Mouse (Mus musculus) hindbrain, embryonic 14.5 days (tissue): ENCODE results near the gene March9. TPM values are rescaled to one million over a fixed set of nuclear protein-coding genes. Genes with fewer than 3 reads are reported as not detected.

Experiments used
- ATAC-seq: fragments of 200-750 bp; cut with Nextera tagmentation; 2 replicates; pipeline ENCODE4 v1.8.0; 2017; ENCODE audit warnings: moderate number of reproducible peaks, mild to moderate bottlenecking, moderate TSS enrichment, moderate library complexity; ENCODE audit not compliant: low FRiP score
- DNase-seq: peaks from one replicate; pipeline ENCODE4 v3.0.0-alpha.2; 2015; ENCODE audit warnings: low spot score
- H3K27ac ChIP-seq: fragments of 300-500 bp; sonication (generic); 2 replicates; pipeline ENCODE4 v1.5.1; 2014; ENCODE audit warnings: mild to moderate bottlenecking, moderate library complexity
- H3K27me3 ChIP-seq: fragments of 300-500 bp; sonication (generic); 2 replicates; pipeline ENCODE4 v1.6.1; 2014; ENCODE audit warnings: mild to moderate bottlenecking, low read length, mixed read lengths; ENCODE audit not compliant: control insufficient read depth, insufficient read depth
- H3K36me3 ChIP-seq: fragments of 300-500 bp; sonication (generic); replicated peaks from 2 replicates; pipeline ENCODE4 v1.6.1; 2014; ENCODE audit not compliant: control insufficient read depth, insufficient read depth
- H3K4me1 ChIP-seq: fragments of 300-500 bp; sonication (generic); replicated peaks from 2 replicates; pipeline ENCODE4 v1.6.1; 2014; ENCODE audit warnings: antibody characterized with exemption, low read length, mixed read lengths; ENCODE audit not compliant: control insufficient read depth, insufficient read depth
- H3K4me2 ChIP-seq: fragments of 300-500 bp; sonication (generic); replicated peaks from 2 replicates; pipeline ENCODE4 v1.6.1; 2014; ENCODE audit warnings: mild to moderate bottlenecking, moderate library complexity
- H3K4me3 ChIP-seq: fragments of 300-500 bp; sonication (generic); replicated peaks from 2 replicates; pipeline ENCODE4 v1.5.1; 2014; ENCODE audit warnings: mild to moderate bottlenecking, low read length
- H3K9ac ChIP-seq: fragments of 300-500 bp; sonication (generic); 2 replicates; pipeline ENCODE4 v1.6.1; 2014
- H3K9me3 ChIP-seq: fragments of 300-500 bp; sonication (generic); 2 replicates; pipeline ENCODE4 v1.6.1; 2016; ENCODE audit warnings: low read length; ENCODE audit not compliant: control insufficient read depth
- WGBS: fragments of 180-500 bp; shearing (Covaris S2); extraction: QIAGEN DNeasy Blood & Tissue Kit; methylation state at CpG from one replicate; pipeline ENCODE4 v1.1.7; 2014; 5-methylcytosine and 5-hydroxymethylcytosine counted together
- polyA plus RNA-seq: library from polyadenylated mRNA; unstranded; fragments of >200 nt; fragmentation: Nextera tagmentation; extraction: Ambion mirVana; gene quantifications from 2 replicates; pipeline ENCODE4 v1.2.1, GENCODE M21; 2014

The March9 gene
- polyA plus RNA-seq, 1 experiment from 2014 or later = 12.0 TPM

DNA sequence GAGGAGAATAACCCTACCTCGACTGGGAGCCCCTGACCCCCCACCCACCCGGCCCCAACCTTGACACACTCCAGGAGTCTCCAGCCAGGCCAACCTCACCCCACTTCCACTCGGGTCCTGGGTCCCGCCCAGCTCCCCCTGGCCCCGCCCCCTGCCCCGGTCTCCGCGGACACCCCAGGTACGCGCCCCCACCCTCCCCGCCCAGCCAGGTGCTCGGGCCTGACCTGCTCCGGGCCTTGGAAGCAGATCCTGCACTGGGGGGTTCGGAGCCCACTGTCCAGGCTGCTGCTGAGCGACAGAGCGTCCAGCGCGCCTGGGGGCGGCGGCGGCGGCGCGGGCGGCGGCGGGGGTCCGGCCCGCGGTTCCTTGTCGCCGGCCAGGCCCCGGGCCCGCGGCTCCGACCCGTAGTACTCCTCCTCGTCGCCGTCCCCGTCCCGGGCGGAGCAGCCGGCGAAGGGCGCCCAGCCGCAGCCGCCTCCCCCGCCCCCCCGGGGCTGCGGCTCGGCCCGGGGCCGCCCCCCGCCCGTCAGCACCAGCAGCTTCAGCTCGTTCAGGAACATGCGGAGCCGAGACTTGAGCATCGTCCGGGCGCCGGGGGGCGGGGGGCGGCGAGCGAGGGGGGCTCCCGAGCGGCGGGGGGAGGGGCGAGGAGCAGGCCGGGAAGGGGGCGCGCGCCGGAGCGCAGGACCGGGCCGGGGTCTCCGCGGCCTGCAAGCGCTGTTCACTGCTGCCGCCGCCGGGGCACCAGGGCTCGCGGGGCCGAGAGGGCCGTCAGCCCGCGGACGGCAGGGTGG, 613 bp downstream of the March9 start:
- peak overlapping the region; percentile 96 for H3K9ac ChIP-seq
- H3K36me3 ChIP-seq = peaks cover 37% of the 10 kb centered on the region
- H3K9me3 ChIP-seq = no peaks in the 10 kb centered on the region
- no peak for ATAC-seq
- peak overlapping the region; percentile 90 for H3K4me3 ChIP-seq
- H3K4me2 ChIP-seq = peak overlapping the region; percentile 60
- no peaks in the 10 kb centered on the region for H3K27me3 ChIP-seq
- no peak for DNase-seq
- under 1% methylated on average over 63 of the region's 92 CpGs for WGBS
- peaks cover 26% of the 10 kb centered on the region for H3K4me1 ChIP-seq
- H3K27ac ChIP-seq = peak overlapping the region; percentile 98

DNA sequence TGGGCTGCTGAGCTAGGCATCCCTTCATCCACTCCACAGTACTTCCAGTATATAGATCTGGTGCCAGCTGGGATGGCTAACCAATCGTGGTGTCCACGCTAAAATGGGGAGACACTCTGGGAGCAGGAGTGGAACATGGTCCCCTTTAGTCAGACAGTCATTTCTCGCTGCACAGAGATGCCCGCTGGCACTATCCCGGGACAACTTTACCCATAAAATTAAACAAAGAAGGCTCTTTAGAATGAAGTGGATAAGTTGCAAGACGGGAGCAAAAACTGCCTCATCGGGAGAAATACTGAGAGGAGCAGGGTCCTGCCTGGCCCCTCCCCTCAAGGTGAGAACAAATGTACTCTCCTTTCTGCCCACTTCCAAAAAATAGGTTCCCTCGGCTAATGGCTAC, 1.3 kb downstream of the March9 start:
- H3K27ac ChIP-seq = peak overlapping the region; percentile 98; the same call in 1 of the 2 replicates
- no peaks in the 10 kb centered on the region for H3K27me3 ChIP-seq
- H3K4me3 ChIP-seq = peak overlapping the region; percentile 90
- ATAC-seq (no peak), DNase-seq (no peak)
- H3K9me3 ChIP-seq = no peaks in the 10 kb centered on the region
- peaks cover 26% of the 10 kb centered on the region for H3K4me1 ChIP-seq
- H3K4me2 ChIP-seq = peak overlapping the region; percentile 60
- H3K36me3 ChIP-seq = peaks cover 44% of the 10 kb centered on the region
- H3K9ac ChIP-seq = peak overlapping the region; percentile 96
- 2% methylated on average over 8 of the region's 8 CpGs for WGBS

DNA sequence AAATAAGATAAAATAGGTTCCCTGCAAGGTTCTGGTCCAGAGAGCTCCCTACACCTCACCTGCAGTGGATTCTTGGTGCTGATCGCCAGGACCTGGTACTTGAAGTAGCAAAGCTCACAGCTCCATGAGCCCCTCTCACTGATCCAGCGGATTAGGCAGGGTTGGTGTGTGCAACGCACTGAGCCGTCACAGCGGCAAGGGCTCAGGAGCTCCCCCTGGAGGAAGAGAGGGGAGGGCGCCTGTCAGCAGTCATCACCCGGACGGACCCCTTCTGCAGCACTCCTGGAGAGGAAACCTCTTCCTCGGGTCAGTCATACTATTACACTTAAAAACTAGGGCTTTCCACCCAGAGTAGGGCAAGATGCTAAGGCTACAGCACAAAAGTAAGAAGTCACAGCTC, 1.8 kb downstream of the March9 start:
- DNase-seq (peak; percentile 82), ATAC-seq (peak; percentile 13; the same call in 1 of the 2 replicates)
- WGBS = 1% methylated on average over 9 of the region's 9 CpGs
- peaks cover 49% of the 10 kb centered on the region for H3K36me3 ChIP-seq
- no peaks in the 10 kb centered on the region for H3K27me3 ChIP-seq
- H3K27ac ChIP-seq = no peak overlapping the region
- peaks cover 26% of the 10 kb centered on the region for H3K4me1 ChIP-seq
- H3K9ac ChIP-seq = peak overlapping the region; percentile 96
- H3K9me3 ChIP-seq = no peaks in the 10 kb centered on the region
- peak overlapping the region; percentile 60 for H3K4me2 ChIP-seq
- peak overlapping the region; percentile 90 for H3K4me3 ChIP-seq

DNA sequence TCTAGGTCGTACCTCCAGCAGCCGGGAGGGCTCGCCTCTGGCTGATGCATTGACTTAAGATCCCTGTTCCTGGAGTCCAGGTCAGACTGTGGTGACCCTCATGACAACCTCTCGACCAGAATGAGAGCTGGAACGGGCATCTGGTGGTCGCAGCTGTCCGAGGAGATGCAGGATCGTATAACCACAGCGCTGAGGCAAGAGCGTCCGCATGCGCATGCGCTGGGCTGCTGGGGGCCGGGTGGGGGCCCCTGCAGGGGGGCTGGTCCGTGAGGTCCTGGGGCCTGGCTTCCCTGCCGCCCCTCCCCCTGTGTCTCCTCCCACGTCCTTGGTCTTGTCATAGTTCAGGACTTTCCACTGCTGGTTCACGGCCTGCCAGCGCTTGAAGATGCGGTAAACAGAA, 3.5 kb downstream of the March9 start:
- H3K4me1 ChIP-seq = peaks cover 18% of the 10 kb centered on the region
- ATAC-seq (no peak), DNase-seq (no peak)
- H3K27ac ChIP-seq = no peak overlapping the region
- no peak overlapping the region for H3K4me2 ChIP-seq
- no peaks in the 10 kb centered on the region for H3K9me3 ChIP-seq
- H3K36me3 ChIP-seq = peaks cover 52% of the 10 kb centered on the region
- no peak overlapping the region for H3K9ac ChIP-seq
- WGBS = 91% methylated on average over 20 of the region's 20 CpGs
- H3K27me3 ChIP-seq = peaks cover 12% of the 10 kb centered on the region
- H3K4me3 ChIP-seq = no peak overlapping the region

DNA sequence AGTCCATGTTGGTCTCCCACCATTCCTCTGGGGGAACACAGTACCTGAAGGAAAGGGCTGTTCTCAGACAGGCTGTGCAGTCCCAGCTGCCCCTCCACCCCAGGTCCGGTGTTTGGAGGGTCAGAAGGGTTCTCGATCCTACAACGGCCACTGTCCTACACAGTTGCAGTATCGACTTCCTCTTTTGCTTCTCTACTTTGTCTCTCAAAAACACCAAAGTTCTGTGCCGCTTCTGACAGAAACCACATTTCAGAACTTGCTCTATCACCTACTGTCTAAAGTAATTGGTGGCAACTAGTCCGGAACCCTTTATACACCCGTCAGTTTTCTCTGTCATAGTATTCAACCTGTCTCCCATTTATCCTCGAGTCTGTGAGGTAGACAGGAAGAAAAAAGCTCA, 4.6 kb downstream of the March9 start:
- ATAC-seq = no peak
- peaks cover 52% of the 10 kb centered on the region for H3K36me3 ChIP-seq

DNA sequence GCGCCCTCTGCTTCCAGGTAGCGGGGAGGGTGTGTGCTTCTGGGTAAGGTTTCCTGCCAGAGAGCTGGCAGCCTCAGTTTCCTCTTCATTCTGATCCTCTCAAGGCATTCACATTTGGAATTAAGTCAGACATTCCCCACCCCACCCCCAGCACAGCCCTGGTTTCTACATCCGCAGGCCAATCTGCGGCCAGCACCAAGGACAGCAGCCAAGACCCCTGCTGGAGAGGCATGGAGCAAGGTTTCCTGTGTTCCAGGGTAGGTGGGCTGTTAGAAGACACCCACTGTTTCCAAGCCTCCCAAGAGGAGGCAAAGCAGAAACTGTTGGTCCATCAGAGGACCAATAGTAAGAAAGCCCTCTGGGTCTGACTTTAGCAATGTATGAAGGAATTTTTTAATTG, 5.3 kb downstream of the March9 start:
- ATAC-seq = no peak
- Histone ChIP-seq H3K9me3 (no peaks in the 10 kb centered on the region), H3K27ac (no peak overlapping the region), H3K4me3 (no peak overlapping the region), H3K9ac (no peak overlapping the region), H3K4me2 (no peak overlapping the region), H3K36me3 (peaks cover 52% of the 10 kb centered on the region), H3K4me1 (peaks cover 11% of the 10 kb centered on the region), H3K27me3 (peaks cover 30% of the 10 kb centered on the region)
- 74% methylated on average over 4 of the region's 4 CpGs for WGBS
- no peak for DNase-seq

More for the DNA sequence above, 4.6 kb downstream of the March9 start:
- peaks cover 11% of the 10 kb centered on the region for H3K4me1 ChIP-seq
- no peak overlapping the region for H3K4me2 ChIP-seq
- no peak overlapping the region for H3K9ac ChIP-seq
- no peak for DNase-seq
- no peaks in the 10 kb centered on the region for H3K9me3 ChIP-seq
- no peak overlapping the region for H3K27ac ChIP-seq
- WGBS = 91% methylated on average over 8 of the region's 8 CpGs
- no peak overlapping the region for H3K4me3 ChIP-seq
- peaks cover 22% of the 10 kb centered on the region for H3K27me3 ChIP-seq

DNA sequence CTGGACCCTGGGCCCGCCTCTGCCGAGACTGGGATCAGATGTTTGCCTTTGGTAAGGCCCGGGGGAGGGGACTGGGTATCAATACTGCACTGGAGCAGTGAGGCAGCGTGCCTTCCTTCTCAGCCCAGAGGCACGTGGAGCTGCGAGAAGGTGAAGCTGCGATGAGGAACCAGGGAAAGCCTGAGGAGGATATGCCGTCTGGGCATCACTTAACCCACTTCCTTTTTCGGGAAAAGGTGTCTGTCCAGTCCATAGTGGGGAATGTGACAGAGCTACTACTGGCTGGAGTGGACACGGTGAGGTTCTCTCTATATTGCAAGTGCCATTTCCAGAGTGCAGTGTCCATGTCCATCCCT, 9.9 kb downstream of the March9 start:
- Histone ChIP-seq H3K4me2 (no peak overlapping the region), H3K4me3 (no peak overlapping the region), H3K9me3 (no peaks in the 10 kb centered on the region), H3K4me1 (no peaks in the 10 kb centered on the region), H3K27ac (no peak overlapping the region), H3K9ac (no peak overlapping the region), H3K27me3 (peaks cover 53% of the 10 kb centered on the region), H3K36me3 (peaks cover 23% of the 10 kb centered on the region)
- DNase-seq = no peak
- WGBS = 23% methylated on average over 10 of the region's 10 CpGs
- no peak for ATAC-seq

DNA sequence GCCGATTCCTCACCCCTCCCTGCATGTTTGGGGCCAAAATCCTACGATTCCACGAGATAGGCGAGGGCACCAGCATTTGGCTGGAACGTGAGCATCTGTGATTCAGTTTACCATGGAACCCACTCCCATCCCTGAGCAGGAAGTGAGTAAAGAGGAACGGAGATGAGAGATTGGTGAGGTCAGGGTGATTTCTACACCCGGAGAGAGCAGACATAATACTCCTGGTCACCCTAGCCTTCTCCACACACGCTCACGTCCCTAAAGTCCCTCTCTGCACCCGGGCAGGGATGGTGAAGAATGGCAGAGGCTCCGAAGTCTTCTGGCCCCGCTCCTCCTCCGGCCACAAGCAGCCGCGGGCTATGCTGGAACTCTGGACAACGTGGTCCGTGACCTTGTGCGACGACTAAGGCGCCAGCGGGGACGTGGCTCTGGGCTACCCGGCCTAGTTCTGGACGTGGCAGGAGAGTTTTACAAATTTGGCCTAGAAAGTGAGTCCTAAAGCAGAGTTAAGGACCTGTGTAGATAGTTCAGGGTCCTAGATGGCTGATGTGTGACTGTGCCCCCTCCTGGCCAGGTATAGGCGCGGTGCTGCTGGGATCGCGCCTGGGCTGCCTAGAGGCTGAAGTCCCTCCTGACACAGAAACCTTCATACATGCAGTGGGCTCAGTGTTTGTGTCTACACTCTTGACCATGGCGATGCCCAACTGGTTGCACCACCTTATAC, 10.4 kb downstream of the March9 start:
- DNase-seq (no peak), ATAC-seq (no peak)
- Histone ChIP-seq H3K27me3 (peaks cover 53% of the 10 kb centered on the region), H3K9me3 (no peaks in the 10 kb centered on the region), H3K4me1 (no peaks in the 10 kb centered on the region), H3K9ac (no peak overlapping the region), H3K4me2 (no peak overlapping the region), H3K36me3 (peaks cover 23% of the 10 kb centered on the region), H3K4me3 (peak overlapping the region; percentile 11; the same call in 1 of the 2 replicates), H3K27ac (no peak overlapping the region)
- WGBS = 4% methylated on average over 29 of the region's 29 CpGs

DNA sequence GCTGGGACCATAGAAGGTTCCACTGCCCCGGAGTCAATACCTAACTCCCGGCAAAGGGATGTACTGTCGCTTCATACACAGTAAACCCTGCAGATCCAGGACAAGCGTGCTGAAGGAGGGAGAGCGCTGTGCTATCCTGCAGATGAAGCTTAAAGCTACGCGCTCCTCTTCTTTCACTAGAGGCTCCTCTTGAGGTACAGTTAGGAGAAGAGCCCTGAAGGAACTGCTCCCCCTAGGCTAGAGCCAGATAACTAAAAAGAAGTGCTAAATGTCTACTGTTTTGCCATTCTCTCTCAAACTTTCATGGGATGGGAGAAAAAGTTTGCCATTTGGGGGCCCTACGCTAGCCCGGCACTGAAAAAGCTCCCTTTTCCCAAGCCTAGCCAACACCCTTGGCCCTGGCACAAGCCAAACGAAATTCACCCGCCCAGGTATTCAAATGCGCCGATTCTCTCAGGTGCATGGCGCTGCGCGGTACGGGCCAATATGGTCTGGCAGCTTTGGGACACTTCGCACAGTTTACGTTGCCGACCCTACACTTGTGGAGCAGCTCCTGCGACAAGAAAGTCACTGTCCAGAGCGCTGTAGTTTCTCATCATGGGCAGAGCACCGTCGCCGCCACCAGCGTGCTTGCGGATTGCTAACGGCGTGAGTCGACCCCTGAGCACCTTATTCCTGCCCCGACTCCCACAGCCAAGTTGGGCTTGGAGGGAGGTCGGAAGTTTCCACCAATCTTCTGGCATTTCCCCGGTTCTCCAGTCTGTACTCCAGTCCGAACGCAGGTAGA, 11.2 kb downstream of the March9 start:
- WGBS = 4% methylated on average over 35 of the region's 35 CpGs
- Histone ChIP-seq H3K9me3 (no peaks in the 10 kb centered on the region), H3K4me1 (no peaks in the 10 kb centered on the region), H3K4me2 (no peak overlapping the region), H3K9ac (no peak overlapping the region), H3K27ac (no peak overlapping the region), H3K4me3 (peak overlapping the region; percentile 11; the same call in 1 of the 2 replicates), H3K27me3 (peaks cover 53% of the 10 kb centered on the region), H3K36me3 (peaks cover 15% of the 10 kb centered on the region)
- DNase-seq (no peak), ATAC-seq (no peak)
